Mouse (Mus musculus) CH12.LX (cell line): ENCODE results near the gene Tmem246. TPM values are rescaled to one million over a fixed set of nuclear protein-coding genes. Genes with fewer than 3 reads are reported as not detected.

Experiments used
- DNase-seq: peaks from one replicate; pipeline ENCODE4 v3.0.0-alpha.2; 2013; ENCODE audit errors: extremely low read depth
- H3K27ac ChIP-seq: 2 replicates; pipeline ENCODE4 v1.5.1; 2012; ENCODE audit warnings: low read depth, mild to moderate bottlenecking, control low read depth, moderate library complexity; ENCODE audit not compliant: insufficient read depth
- H3K27me3 ChIP-seq: replicated peaks from 2 replicates; pipeline ENCODE3; 2012; ENCODE audit warnings: inconsistent platforms
- H3K36me3 ChIP-seq, 2 experiments: replicated peaks in 1 of 2; 2 replicates each; pipeline versions ENCODE3 to v1.6.1; 2012; ENCODE audit warnings: inconsistent platforms in 1 of 2, low read length in 1 of 2, mild to moderate bottlenecking in 1 of 2, mixed read lengths in 1 of 2, moderate library complexity in 1 of 2; ENCODE audit not compliant: control insufficient read depth in 1 of 2, insufficient read depth in 1 of 2
- H3K4me1 ChIP-seq, 2 experiments: 2 replicates each; pipeline ENCODE4 v1.6.1; 2012; ENCODE audit warnings: inconsistent platforms in 1 of 2, moderate library complexity in 1 of 2; ENCODE audit not compliant: insufficient read depth in 2 of 2, control insufficient read depth in 1 of 2
- H3K4me2 ChIP-seq: 2 replicates; pipeline ENCODE4 v1.6.1; 2012; ENCODE audit warnings: low read depth, mild to moderate bottlenecking, control low read depth; ENCODE audit not compliant: poor library complexity, insufficient read depth, severe bottlenecking
- H3K4me3 ChIP-seq, 3 experiments: fragments of 150-350 bp in 1 of 3; sonication (generic) in 1 of 3; replicated peaks in 1 of 3; 2 replicates each; pipeline versions ENCODE3 to v1.5.1; 2011 to 2012; ENCODE audit warnings: low read depth in 2 of 3, low read length in 2 of 3, mild to moderate bottlenecking in 2 of 3, moderate library complexity in 2 of 3, control low read depth in 1 of 3, improper control_type of control experiment in 1 of 3, inconsistent platforms in 1 of 3, mixed read lengths in 1 of 3; ENCODE audit not compliant: poor library complexity in 1 of 3
- H3K79me2 ChIP-seq: replicated peaks from 2 replicates; pipeline ENCODE4 v1.6.1; 2012; ENCODE audit warnings: mild to moderate bottlenecking, moderate library complexity; ENCODE audit not compliant: control insufficient read depth, poor library complexity, insufficient read depth, severe bottlenecking; ENCODE audit errors: extremely low read depth
- H3K9ac ChIP-seq: 2 replicates; pipeline ENCODE4 v1.6.1; 2012; ENCODE audit warnings: low read depth, mild to moderate bottlenecking, control low read depth, moderate library complexity; ENCODE audit not compliant: insufficient read depth
- H3K9me3 ChIP-seq: replicated peaks from 2 replicates; pipeline ENCODE3; 2012; ENCODE audit warnings: low read length, inconsistent platforms, mixed read lengths
- CHD1 ChIP-seq: IDR thresholded peaks from 2 replicates; pipeline ENCODE4 v1.6.1; 2012; ENCODE audit warnings: low read depth, low read length, improper control_type of control experiment, inconsistent platforms
- CHD2 ChIP-seq: IDR thresholded peaks from 2 replicates; pipeline ENCODE4 v1.6.1; 2011; ENCODE audit warnings: low read length, improper control_type of control experiment
- CTCF ChIP-seq, 2 experiments: IDR thresholded peaks in 1 of 2; conservative IDR thresholded peaks in 1 of 2; 2 replicates each; pipeline ENCODE4 v1.5.1; 2011 to 2012; ENCODE audit warnings: low read depth in 2 of 2, low read length in 2 of 2, improper control_type of control experiment in 1 of 2, inconsistent platforms in 1 of 2, mild to moderate bottlenecking in 1 of 2, moderate library complexity in 1 of 2
- E2F4 ChIP-seq: IDR thresholded peaks from 2 replicates; pipeline ENCODE4 v1.6.1; 2011; ENCODE audit warnings: low read depth, low read length, improper control_type of control experiment; ENCODE audit not compliant: insufficient replicate concordance
- GABPA ChIP-seq: IDR thresholded peaks from 2 replicates; pipeline ENCODE4 v1.6.1; 2012; ENCODE audit warnings: low read depth, low read length, improper control_type of control experiment, inconsistent platforms; ENCODE audit not compliant: insufficient replicate concordance
- HCFC1 ChIP-seq: IDR thresholded peaks from 2 replicates; pipeline ENCODE4 v1.6.1; 2012; ENCODE audit warnings: low read depth, mild to moderate bottlenecking, inconsistent platforms, low read length, improper control_type of control experiment
- JUND ChIP-seq: conservative IDR thresholded peaks from 2 replicates; pipeline ENCODE4 v1.6.1; 2011; ENCODE audit warnings: low read depth, low read length, improper control_type of control experiment
- KAT2A ChIP-seq: IDR thresholded peaks from 2 replicates; pipeline ENCODE4 v1.6.1; 2012; ENCODE audit warnings: low read length, improper control_type of control experiment, inconsistent platforms; ENCODE audit not compliant: insufficient replicate concordance
- MAFK ChIP-seq: IDR thresholded peaks from 2 replicates; pipeline ENCODE4 v1.6.1; 2011; ENCODE audit warnings: low read length, improper control_type of control experiment; ENCODE audit not compliant: insufficient replicate concordance
- MAZ ChIP-seq: IDR thresholded peaks from 2 replicates; pipeline ENCODE4 v1.6.1; 2012; ENCODE audit warnings: low read depth, mild to moderate bottlenecking, inconsistent platforms, low read length, improper control_type of control experiment, moderate library complexity
- MYC ChIP-seq: IDR thresholded peaks from 2 replicates; pipeline ENCODE4 v1.6.1; 2011; ENCODE audit warnings: low read depth, mild to moderate bottlenecking, improper control_type of control experiment, low read length
- NELFE ChIP-seq: IDR thresholded peaks from 2 replicates; pipeline ENCODE4 v1.6.1; 2011; ENCODE audit warnings: low read depth, low read length, improper control_type of control experiment
- NRF1 ChIP-seq: IDR thresholded peaks from 2 replicates; pipeline ENCODE4 v1.6.1; 2014; ENCODE audit warnings: low read depth, mild to moderate bottlenecking, inconsistent platforms, low read length, improper control_type of control experiment, moderate library complexity
- POLR2A ChIP-seq: IDR thresholded peaks from 2 replicates; pipeline ENCODE4 v1.6.1; 2011; ENCODE audit warnings: low read depth, mild to moderate bottlenecking, improper control_type of control experiment, low read length
- POLR2AphosphoS2 ChIP-seq: IDR thresholded peaks from 2 replicates; pipeline ENCODE4 v1.6.1; 2011; ENCODE audit warnings: low read depth, low read length, improper control_type of control experiment
- RAD21 ChIP-seq: IDR thresholded peaks from 2 replicates; pipeline ENCODE4 v1.6.1; 2011; ENCODE audit warnings: low read depth, mild to moderate bottlenecking, low read length, improper control_type of control experiment, moderate library complexity
- SIN3A ChIP-seq: IDR thresholded peaks from 2 replicates; pipeline ENCODE4 v1.6.1; 2012; ENCODE audit warnings: low read length, improper control_type of control experiment, inconsistent platforms
- TBP ChIP-seq: conservative IDR thresholded peaks from 2 replicates; pipeline ENCODE4 v1.6.1; 2011; ENCODE audit warnings: low read depth, low read length, improper control_type of control experiment
- USF1 ChIP-seq: IDR thresholded peaks from 2 replicates; pipeline ENCODE4 v1.6.1; 2014; ENCODE audit warnings: low read depth, mild to moderate bottlenecking, inconsistent platforms, low read length, improper control_type of control experiment
- ZMIZ1 ChIP-seq: IDR thresholded peaks from 2 replicates; pipeline ENCODE4 v1.6.1; 2012; ENCODE audit warnings: low read depth, mild to moderate bottlenecking, inconsistent platforms, low read length, improper control_type of control experiment
- dilution Hi-C: fragments of 300-500 bp; cut with MboI; formaldehyde crosslinking; loops from 2 replicates; pipeline ENCODE4 v1.14.3; 2020; ENCODE audit warnings: low sequenced_read_pairs; ENCODE audit not compliant: extremely low pct_unique_long_range_greater_than_20kb, extremely low pct_ligation_motif_present
- in situ Hi-C: fragments of 300-500 bp; cut with MboI; formaldehyde crosslinking; loops from 3 replicates; pipeline ENCODE4 v1.14.3; 2019; ENCODE audit warnings: low sequenced_read_pairs, low pct_ligation_motif_present, low pct_unique_long_range_greater_than_20kb, mixed read lengths
- polyA plus RNA-seq: library from polyadenylated mRNA; unstranded; fragments of >175 nt; gene quantifications from 2 replicates; pipeline ENCODE4 v1.2.1, GENCODE M21; 2012; ENCODE audit warnings: low read depth; ENCODE audit not compliant: insufficient read length
- total RNA-seq, 2 experiments: library from RNA; depleted of rRNA; stranded (reverse); fragments of 300-350 nt in 1 of 2; fragments of >200 nt in 1 of 2; gene quantifications; 2 replicates each; pipeline ENCODE4 v1.2.3; 2012 to 2014

Tmem246 gene
- total and polyA plus RNA-seq, 3 experiments, result 0.13 to 0.49 (median 0.24) TPM

- in situ Hi-C loops, result no loop called here
- Histone ChIP-seq H3K9me3 (no peaks in the 10 kb centered on the region), H3K27ac (no peak overlapping the region), H3K27me3 (no peaks in the 10 kb centered on the region), H3K4me2 (no peak overlapping the region), H3K9ac (no peak overlapping the region), H3K36me3 (no peaks in the 10 kb centered on the region), H3K4me3 (no peak overlapping the region), H3K79me2 (no peaks in the 10 kb centered on the region), H3K4me1 (no peaks in the 10 kb centered on the region)
- dilution Hi-C loops, result no loop called here
- TF ChIP-seq HCFC1, result no peak
- no peak for TF ChIP-seq MAZ
- TF ChIP-seq CHD1, result no peak
- TF ChIP-seq ZMIZ1, result no peak
- TF ChIP-seq CTCF (conservative IDR thresholded peaks at IDR 0.05 in 1 of 2, IDR thresholded peaks at IDR 0.05 in 1 of 2; ENCODE audit: low read depth in 2 of 2, low read length in 2 of 2), result no peak
- no peak for TF ChIP-seq CHD2
- TF ChIP-seq RAD21, result no peak
- TF ChIP-seq KAT2A, result no peak
- TF ChIP-seq JUND, result no peak
- no peak for TF ChIP-seq USF1
- TF ChIP-seq SIN3A, result no peak
- TF ChIP-seq MAFK, result no peak
- TF ChIP-seq NRF1, result no peak
- no peak for TF ChIP-seq POLR2A
- TF ChIP-seq TBP, result no peak
- no peak for TF ChIP-seq GABPA
- DNase-seq, result no peak
Measured at GRCm38 (mm10) chr4:49546026-49546425, 51.6 kb downstream of the Tmem246 start.

GRCm38 (mm10) chr4:49540966-49541365 is 56.7 kb downstream of the Tmem246 start:
- dilution Hi-C loops, result no loop called here
- no peaks in the 10 kb centered on the region for H3K9me3 ChIP-seq
- H3K4me3 ChIP-seq, result no peak overlapping the region
- no peak overlapping the region for H3K27ac ChIP-seq
- in situ Hi-C loops, result no loop called here
- no peak overlapping the region for H3K9ac ChIP-seq
- no peaks in the 10 kb centered on the region for H3K79me2 ChIP-seq
- DNase-seq, result no peak
- no peaks in the 10 kb centered on the region for H3K4me1 ChIP-seq
- H3K27me3 ChIP-seq, result no peaks in the 10 kb centered on the region
- no peaks in the 10 kb centered on the region for H3K36me3 ChIP-seq
- TF ChIP-seq TBP, result no peak
- no peak for TF ChIP-seq GABPA
- no peak for TF ChIP-seq MYC
- no peak for TF ChIP-seq NELFE
- TF ChIP-seq CTCF (conservative IDR thresholded peaks at IDR 0.05 in 1 of 2, IDR thresholded peaks at IDR 0.05 in 1 of 2; ENCODE audit: low read depth in 2 of 2, low read length in 2 of 2), result no peak
- no peak for TF ChIP-seq NRF1
- no peak for TF ChIP-seq POLR2AphosphoS2
- TF ChIP-seq MAZ, result no peak
- no peak for TF ChIP-seq E2F4
- no peak for TF ChIP-seq ZMIZ1
- no peak for TF ChIP-seq SIN3A
- no peak overlapping the region for H3K4me2 ChIP-seq
